Mouse (Mus musculus): ENCODE data around the gene 9430015G10Rik. TPM values are rescaled to one million over a fixed set of nuclear protein-coding genes. Genes with fewer than 3 reads are reported as not detected.
A peak's percentile ranks its signal among the peaks of the same experiment; 100 is the strongest.
"Not testable (repeated sequence)": the region's sequence is repeated elsewhere in the genome, so short reads cannot be mapped to it uniquely, and the experiment has no call there.

9430015G10Rik gene
- polyA plus RNA-seq, 1 experiment from 2014 or later, result 28.0 TPM

- 96% methylated on average over 14 of the region's 14 CpGs for WGBS
- H3K4me3 ChIP-seq (ENCODE audit: low read length), result no peak overlapping the region
- H3K4me2 ChIP-seq (ENCODE audit: low read length), result no peak overlapping the region
- H3K9me3 ChIP-seq (ENCODE audit: control insufficient read depth, low read length), result no peaks in the 10 kb centered on the region
- no peak for ATAC-seq
- no peaks in the 10 kb centered on the region for H3K4me1 ChIP-seq (ENCODE audit: control insufficient read depth, insufficient read depth, low read depth, low read length)
- no peak overlapping the region for H3K27ac ChIP-seq (ENCODE audit: low read depth, low read length)
- H3K9ac ChIP-seq (ENCODE audit: low read depth, low read length), result no peak overlapping the region
- H3K36me3 ChIP-seq (ENCODE audit: control insufficient read depth, insufficient read depth, low read length), result no peaks in the 10 kb centered on the region
- H3K27me3 ChIP-seq (replicated peaks; ENCODE audit: control insufficient read depth, insufficient read depth, low read length), result no peaks in the 10 kb centered on the region
Observed at GRCm38 (mm10) chr4:156135801-156136200, 26.0 kb downstream of the 9430015G10Rik start.

GRCm38 (mm10) chr4:156136285-156137100 is 26.7 kb downstream of the 9430015G10Rik start:
- WGBS, result 94% methylated on average over 30 of the region's 30 CpGs
- Histone ChIP-seq H3K27me3 (replicated peaks; ENCODE audit: control insufficient read depth, insufficient read depth, low read length) (no peaks in the 10 kb centered on the region), H3K4me2 (ENCODE audit: low read length) (no peak overlapping the region), H3K4me1 (ENCODE audit: control insufficient read depth, insufficient read depth, low read depth, low read length) (no peaks in the 10 kb centered on the region), H3K36me3 (ENCODE audit: control insufficient read depth, insufficient read depth, low read length) (no peaks in the 10 kb centered on the region), H3K9ac (ENCODE audit: low read depth, low read length) (no peak overlapping the region), H3K27ac (ENCODE audit: low read depth, low read length) (no peak overlapping the region), H3K9me3 (ENCODE audit: control insufficient read depth, low read length) (no peaks in the 10 kb centered on the region), H3K4me3 (ENCODE audit: low read length) (no peak overlapping the region)
- no peak for ATAC-seq

GRCm38 (mm10) chr4:156150887-156151286 is 41.1 kb downstream of the 9430015G10Rik start:
- H3K9ac ChIP-seq (ENCODE audit: low read depth, low read length); H3K4me1 ChIP-seq (ENCODE audit: control insufficient read depth, insufficient read depth, low read depth, low read length); H3K4me2 ChIP-seq (ENCODE audit: low read length); H3K36me3 ChIP-seq (ENCODE audit: control insufficient read depth, insufficient read depth, low read length); ATAC-seq; H3K27ac ChIP-seq (ENCODE audit: low read depth, low read length); H3K27me3 ChIP-seq (replicated peaks; ENCODE audit: control insufficient read depth, insufficient read depth, low read length); H3K9me3 ChIP-seq (ENCODE audit: control insufficient read depth, low read length); H3K4me3 ChIP-seq (ENCODE audit: low read length): not testable (repeated sequence)
- WGBS, result 91% methylated on average over 10 of the region's 10 CpGs

DNA sequence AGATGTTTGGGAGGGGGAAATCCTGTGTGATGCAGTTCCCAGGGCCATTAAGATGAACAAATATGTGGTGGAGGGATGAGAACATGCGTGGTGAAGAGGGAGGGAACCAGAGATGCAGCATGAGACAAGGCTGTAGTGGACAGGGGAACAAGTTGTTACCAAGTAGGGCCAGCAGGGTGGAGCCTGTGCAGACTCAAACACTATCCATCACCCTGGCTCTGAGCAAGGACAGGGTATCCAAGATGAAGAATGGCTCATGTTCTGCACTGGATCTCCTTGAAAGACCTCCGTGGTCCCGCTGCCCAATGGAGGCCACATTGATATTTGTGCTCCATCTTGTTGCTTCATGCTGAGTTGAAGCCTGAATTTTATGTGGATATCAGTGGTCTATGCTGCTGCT is 45.0 kb downstream of the 9430015G10Rik start:
- H3K27me3 ChIP-seq (replicated peaks; ENCODE audit: control insufficient read depth, insufficient read depth, low read length), result no peaks in the 10 kb centered on the region
- H3K36me3 ChIP-seq (ENCODE audit: control insufficient read depth, insufficient read depth, low read length), result no peaks in the 10 kb centered on the region
- H3K4me3 ChIP-seq (ENCODE audit: low read length), result no peak overlapping the region
- H3K4me2 ChIP-seq (ENCODE audit: low read length), result no peak overlapping the region
- ATAC-seq, result no peak
- no peak overlapping the region for H3K9ac ChIP-seq (ENCODE audit: low read depth, low read length)
- H3K27ac ChIP-seq (ENCODE audit: low read depth, low read length), result no peak overlapping the region
- H3K4me1 ChIP-seq (ENCODE audit: control insufficient read depth, insufficient read depth, low read depth, low read length), result no peaks in the 10 kb centered on the region
- peaks cover 11% of the 10 kb centered on the region for H3K9me3 ChIP-seq (ENCODE audit: control insufficient read depth, low read length)
- WGBS, result 95% methylated on average over 3 of the region's 3 CpGs

DNA sequence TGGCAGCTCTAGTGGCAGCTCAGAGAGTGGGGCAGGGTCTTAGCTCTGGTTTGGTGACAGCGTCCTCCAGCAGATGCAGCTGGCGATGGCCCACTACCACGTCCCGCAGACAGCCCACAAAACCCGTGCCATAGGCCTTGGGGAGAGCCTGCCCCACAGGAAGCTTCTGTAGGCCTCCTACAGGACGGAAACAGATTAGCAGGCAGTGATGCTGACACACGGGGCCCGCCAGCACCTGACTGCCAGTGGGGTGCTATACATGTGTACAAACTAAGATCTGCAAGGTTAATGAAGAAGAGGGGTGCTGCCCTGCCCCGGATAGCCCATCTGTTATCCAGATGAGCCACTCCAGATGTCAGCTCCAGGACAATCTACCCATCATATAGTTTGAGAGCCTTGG is 56.7 kb downstream of the 9430015G10Rik start:
- H3K36me3 ChIP-seq (ENCODE audit: control insufficient read depth, insufficient read depth, low read length), result peaks cover 74% of the 10 kb centered on the region
- no peaks in the 10 kb centered on the region for H3K27me3 ChIP-seq (replicated peaks; ENCODE audit: control insufficient read depth, insufficient read depth, low read length)
- no peaks in the 10 kb centered on the region for H3K4me1 ChIP-seq (ENCODE audit: control insufficient read depth, insufficient read depth, low read depth, low read length)
- ATAC-seq, result no peak
- H3K4me2 ChIP-seq (ENCODE audit: low read length), result no peak overlapping the region
- H3K4me3 ChIP-seq (ENCODE audit: low read length), result no peak overlapping the region
- H3K27ac ChIP-seq (ENCODE audit: low read depth, low read length), result no peak overlapping the region
- 97% methylated on average over 9 of the region's 9 CpGs for WGBS
- H3K9me3 ChIP-seq (ENCODE audit: control insufficient read depth, low read length), result no peaks in the 10 kb centered on the region
- no peak overlapping the region for H3K9ac ChIP-seq (ENCODE audit: low read depth, low read length)

DNA sequence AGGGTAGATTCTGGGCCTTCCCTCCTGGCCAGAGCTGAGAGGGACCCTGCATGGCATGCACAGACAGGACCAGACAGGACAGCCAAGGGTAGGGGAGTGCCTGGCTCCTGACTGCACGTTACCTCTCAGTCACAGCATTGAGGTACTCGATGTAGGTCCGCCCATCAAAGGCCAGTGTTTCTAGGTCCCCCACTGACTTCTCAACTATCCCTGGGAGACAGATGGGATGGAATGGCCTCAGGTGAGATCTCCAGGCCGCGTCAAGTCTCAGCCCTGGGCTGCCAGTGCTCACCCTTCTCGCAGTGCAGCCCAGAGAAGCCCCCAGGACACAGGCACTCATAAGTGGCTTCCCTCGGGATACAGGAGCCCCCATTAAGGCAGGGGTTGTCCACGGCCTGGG is 58.8 kb downstream of the 9430015G10Rik start:
- Histone ChIP-seq H3K4me3 (ENCODE audit: low read length) (no peak overlapping the region), H3K27me3 (replicated peaks; ENCODE audit: control insufficient read depth, insufficient read depth, low read length) (no peaks in the 10 kb centered on the region), H3K4me1 (ENCODE audit: control insufficient read depth, insufficient read depth, low read depth, low read length) (no peaks in the 10 kb centered on the region), H3K4me2 (ENCODE audit: low read length) (no peak overlapping the region), H3K9ac (ENCODE audit: low read depth, low read length) (no peak overlapping the region), H3K36me3 (ENCODE audit: control insufficient read depth, insufficient read depth, low read length) (peaks cover 85% of the 10 kb centered on the region), H3K9me3 (ENCODE audit: control insufficient read depth, low read length) (no peaks in the 10 kb centered on the region), H3K27ac (ENCODE audit: low read depth, low read length) (no peak overlapping the region)
- WGBS, result 96% methylated on average over 8 of the region's 8 CpGs
- no peak for ATAC-seq

DNA sequence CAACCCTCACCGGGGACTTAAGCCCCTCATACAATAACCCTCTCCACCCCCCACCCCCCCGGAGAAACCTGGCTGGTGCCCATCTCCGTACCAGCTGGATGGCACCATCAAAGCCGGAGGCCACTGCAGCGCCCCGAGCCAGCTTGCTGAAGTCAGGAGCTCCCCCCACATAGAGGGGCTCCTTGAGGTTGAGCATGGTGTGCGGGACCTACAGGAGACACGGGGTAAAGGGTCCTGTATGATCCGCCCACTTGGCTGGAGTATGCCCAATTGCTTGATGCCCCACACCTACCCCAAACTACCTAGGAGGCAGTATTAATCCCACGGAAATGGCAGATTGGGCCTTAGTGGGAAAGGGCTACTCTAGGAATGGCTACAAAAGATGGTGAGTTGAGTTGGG is 59.3 kb downstream of the 9430015G10Rik start:
- H3K9ac ChIP-seq (ENCODE audit: low read depth, low read length), result no peak overlapping the region
- WGBS, result 97% methylated on average over 10 of the region's 10 CpGs
- no peak overlapping the region for H3K4me3 ChIP-seq (ENCODE audit: low read length)
- peaks cover 87% of the 10 kb centered on the region for H3K36me3 ChIP-seq (ENCODE audit: control insufficient read depth, insufficient read depth, low read length)
- H3K4me2 ChIP-seq (ENCODE audit: low read length), result no peak overlapping the region
- H3K27ac ChIP-seq (ENCODE audit: low read depth, low read length), result no peak overlapping the region
- no peaks in the 10 kb centered on the region for H3K27me3 ChIP-seq (replicated peaks; ENCODE audit: control insufficient read depth, insufficient read depth, low read length)
- ATAC-seq, result 0 out of 2 replicates have a peak, but pooled peaks have one; percentile 15
- no peaks in the 10 kb centered on the region for H3K9me3 ChIP-seq (ENCODE audit: control insufficient read depth, low read length)
- no peaks in the 10 kb centered on the region for H3K4me1 ChIP-seq (ENCODE audit: control insufficient read depth, insufficient read depth, low read depth, low read length)

GRCm38 (mm10) chr4:156171828-156172227 is 62.0 kb downstream of the 9430015G10Rik start:
- H3K4me2 ChIP-seq (ENCODE audit: low read length), result no peak overlapping the region
- no peaks in the 10 kb centered on the region for H3K27me3 ChIP-seq (replicated peaks; ENCODE audit: control insufficient read depth, insufficient read depth, low read length)
- no peak overlapping the region for H3K4me3 ChIP-seq (ENCODE audit: low read length)
- ATAC-seq, result no peak
- peaks cover 94% of the 10 kb centered on the region for H3K36me3 ChIP-seq (ENCODE audit: control insufficient read depth, insufficient read depth, low read length)
- no peak overlapping the region for H3K9ac ChIP-seq (ENCODE audit: low read depth, low read length)
- no peaks in the 10 kb centered on the region for H3K9me3 ChIP-seq (ENCODE audit: control insufficient read depth, low read length)
- WGBS, result 95% methylated on average over 11 of the region's 11 CpGs
- no peak overlapping the region for H3K27ac ChIP-seq (ENCODE audit: low read depth, low read length)
- no peaks in the 10 kb centered on the region for H3K4me1 ChIP-seq (ENCODE audit: control insufficient read depth, insufficient read depth, low read depth, low read length)
